8 mouse cellular contexts compared by ENCODE assay signal in the genomic region with DNA sequence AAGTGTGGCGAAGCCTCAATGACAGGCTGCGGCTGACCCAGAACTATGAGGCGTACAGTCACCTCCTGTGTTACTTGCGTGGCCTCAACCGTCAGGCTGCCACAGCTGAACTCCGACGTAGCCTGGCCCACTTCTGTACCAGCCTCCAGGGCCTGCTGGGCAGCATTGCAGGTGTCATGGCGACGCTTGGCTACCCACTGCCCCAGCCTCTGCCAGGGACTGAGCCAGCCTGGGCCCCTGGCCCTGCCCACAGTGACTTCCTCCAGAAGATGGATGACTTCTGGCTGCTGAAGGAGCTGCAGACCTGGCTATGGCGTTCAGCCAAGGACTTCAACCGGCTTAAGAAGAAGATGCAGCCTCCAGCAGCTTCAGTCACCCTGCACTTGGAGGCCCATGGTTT. TPM values are rescaled to one million over a fixed set of nuclear protein-coding genes. Genes with fewer than 3 reads are reported as not detected.
DNase-seq lines count a peak whose midpoint lies in the region; ATAC-seq and TF ChIP-seq lines count a peak whose summit lies in the region.
"Had no signal": no experiment of that assay in that cellular context is flagged by ENCODE, and none has a peak within 500 bp of the region (broad histone marks: within the 10 kb centered on the region; RNA-seq: fewer than 3 reads in every experiment).

No protein-coding gene starts in this region.

- no peak overlapping the region; the same call in 1 of the 2 replicates for H3K27ac ChIP-seq in lung, embryonic 14.5 days (ENCODE audit: low read depth)
- H3K27ac ChIP-seq in embryonic facial prominence, embryonic 13.5 days: no peak overlapping the region

- peak; percentile 64 for DNase-seq in lung, embryonic 14.5 days
- DNase-seq in lung, postnatal 14 days: no peak
- peak; percentile 80 for DNase-seq in kidney, postnatal 10 days
- no peak for DNase-seq in embryo, embryonic 9.5 days (ENCODE audit: extremely low spot score)
- DNase-seq in urinary bladder, postnatal 25 days (ENCODE audit: low spot score): no peak
- DNase-seq: embryo, embryonic 11 days had no signal

- H3K36me3 ChIP-seq in lung, embryonic 14.5 days (ENCODE audit: insufficient read depth): no peaks in the 10 kb centered on the region
- H3K36me3 ChIP-seq in embryonic facial prominence, embryonic 13.5 days: peaks cover 24% of the 10 kb centered on the region

- H3K9me3 ChIP-seq in lung, embryonic 14.5 days (ENCODE audit: low read depth, low read length): no peaks in the 10 kb centered on the region
- no peaks in the 10 kb centered on the region for H3K9me3 ChIP-seq in embryonic facial prominence, embryonic 13.5 days

- no peaks in the 10 kb centered on the region for H3K27me3 ChIP-seq in lung, embryonic 14.5 days (ENCODE audit: insufficient read depth, low read length)
- no peaks in the 10 kb centered on the region for H3K27me3 ChIP-seq in embryonic facial prominence, embryonic 13.5 days

- 59% methylated on average over 11 of the region's 11 CpGs for WGBS in lung, embryonic 14.5 days
- WGBS in embryonic facial prominence, embryonic 13.5 days: 82% methylated on average over 11 of the region's 11 CpGs

- no peak overlapping the region; the same call in 1 of the 2 replicates for H3K9ac ChIP-seq in lung, embryonic 14.5 days
- H3K9ac ChIP-seq in embryonic facial prominence, embryonic 13.5 days: 0 out of 2 replicates have a peak overlapping the region, but pooled peaks have one; percentile 11

- no peak for ATAC-seq in lung, embryonic 14.5 days (ENCODE audit: insufficient read depth)
- no peak for ATAC-seq in embryonic facial prominence, embryonic 13.5 days (ENCODE audit: insufficient number of reproducible peaks, insufficient read depth, low FRiP score, low TSS enrichment, low read depth)
- ATAC-seq in neutrophil, adult 5-6 weeks (ENCODE audit: extremely low read depth, insufficient number of reproducible peaks, low FRiP score, poor library complexity, severe bottlenecking): peak; percentile 7; the same call in 1 of the 2 replicates

- TF ChIP-seq CTCF in lung, embryonic 14.5 days (IDR thresholded peaks at IDR 0.05; ENCODE audit: low read depth): no peak

- H3K4me2 ChIP-seq in lung, embryonic 14.5 days: 0 out of 2 replicates have a peak overlapping the region, but pooled peaks have one; percentile 2
- no peak overlapping the region for H3K4me2 ChIP-seq in embryonic facial prominence, embryonic 13.5 days

- no peak overlapping the region for H3K4me3 ChIP-seq in lung, embryonic 14.5 days (ENCODE audit: low read depth, low read length)
- H3K4me3 ChIP-seq in embryonic facial prominence, embryonic 13.5 days: no peak overlapping the region

- peaks cover 32% of the 10 kb centered on the region for H3K4me1 ChIP-seq in lung, embryonic 14.5 days (ENCODE audit: insufficient read depth)
- H3K4me1 ChIP-seq in embryonic facial prominence, embryonic 13.5 days: peaks cover 50% of the 10 kb centered on the region

RNA-seq across cellular contexts. Expression of a gene that starts 8.0 kb away (rescaled TPM):
- polyA plus RNA-seq in lung, embryonic 14.5 days (2014; fragmentation: Nextera tagmentation; extraction: Ambion mirVana): not detected in 2 replicates
- polyA plus RNA-seq in embryonic facial prominence, embryonic 13.5 days (2015; fragmentation: Nextera tagmentation; extraction: Ambion mirVana): not detected in 2 replicates
- total RNA-seq in neutrophil, adult 5-6 weeks (2017): not detected in 2 replicates

RNA-seq across cellular contexts. Expression of a gene that starts 8.1 kb away (rescaled TPM):
- 4.4 and 5.0 TPM in 2 replicates for polyA plus RNA-seq in lung, embryonic 14.5 days (2014; fragmentation: Nextera tagmentation; extraction: Ambion mirVana)
- 11.1 and 11.5 TPM in 2 replicates for polyA plus RNA-seq in embryonic facial prominence, embryonic 13.5 days (2015; fragmentation: Nextera tagmentation; extraction: Ambion mirVana)
- total RNA-seq in neutrophil, adult 5-6 weeks (2017): 52.0 and 61.9 TPM in 2 replicates

RNA-seq across cellular contexts. Expression of a gene that starts 9.5 kb away (rescaled TPM):
- polyA plus RNA-seq in lung, embryonic 14.5 days (2014; fragmentation: Nextera tagmentation; extraction: Ambion mirVana): 22.6 and 22.8 TPM in 2 replicates
- 21.2 and 24.9 TPM in 2 replicates for polyA plus RNA-seq in embryonic facial prominence, embryonic 13.5 days (2015; fragmentation: Nextera tagmentation; extraction: Ambion mirVana)
- 228 and 251 TPM in 2 replicates for total RNA-seq in neutrophil, adult 5-6 weeks (2017)

RNA-seq across cellular contexts. Expression of a gene that starts 20.7 kb away (rescaled TPM):
- 42.1 and 47.4 TPM in 2 replicates for polyA plus RNA-seq in lung, embryonic 14.5 days (2014; fragmentation: Nextera tagmentation; extraction: Ambion mirVana)
- polyA plus RNA-seq in embryonic facial prominence, embryonic 13.5 days (2015; fragmentation: Nextera tagmentation; extraction: Ambion mirVana): 34.1 and 37.3 TPM in 2 replicates
- total RNA-seq in neutrophil, adult 5-6 weeks (2017): 35.1 and 44.3 TPM in 2 replicates

RNA-seq across cellular contexts. Expression of a gene that starts 30.3 kb away (rescaled TPM):
- 960 and 994 TPM in 2 replicates for polyA plus RNA-seq in lung, embryonic 14.5 days (2014; fragmentation: Nextera tagmentation; extraction: Ambion mirVana)
- 788 and 789 TPM in 2 replicates for polyA plus RNA-seq in embryonic facial prominence, embryonic 13.5 days (2015; fragmentation: Nextera tagmentation; extraction: Ambion mirVana)
- total RNA-seq in neutrophil, adult 5-6 weeks (2017): 535 and 541 TPM in 2 replicates

Comparison
In these comparisons a context has a peak if more than half of its experiments do, and no peak if none do; other contexts are left out.
1. DNase-seq: peak in lung, embryonic 14.5 days (single experiment) and kidney, postnatal 10 days (single experiment); none in lung, postnatal 14 days (single experiment), embryo, embryonic 9.5 days (single experiment) and urinary bladder, postnatal 25 days (single experiment).